In genomic region chr15:84736994-84737346, GRCm38 (mm10) we compare ENCODE assay signal across 28 mouse cellular contexts. TPM values are rescaled to one million over a fixed set of nuclear protein-coding genes. Genes with fewer than 3 reads are reported as not detected.
DNase-seq lines count a peak whose midpoint lies in the region; ATAC-seq and TF ChIP-seq lines count a peak whose summit lies in the region.
"Had no signal": no experiment of that assay in that cellular context is flagged by ENCODE, and none has a peak within 500 bp of the region (broad histone marks: within the 10 kb centered on the region; RNA-seq: fewer than 3 reads in every experiment).

No protein-coding gene starts in this region.

- H3K36me3 ChIP-seq in hindbrain, postnatal 0 days (ENCODE audit: insufficient read depth, low read length): no peaks in the 10 kb centered on the region
- no peaks in the 10 kb centered on the region for H3K36me3 ChIP-seq in hindbrain, embryonic 13.5 days
- no peaks in the 10 kb centered on the region for H3K36me3 ChIP-seq in forebrain, embryonic 15.5 days
- H3K36me3 ChIP-seq in forebrain, postnatal 0 days (ENCODE audit: insufficient read depth): no peaks in the 10 kb centered on the region
- no peaks in the 10 kb centered on the region for H3K36me3 ChIP-seq in neural tube, embryonic 14.5 days (ENCODE audit: control insufficient read depth, insufficient read depth, low read length)
- no peaks in the 10 kb centered on the region for H3K36me3 ChIP-seq in kidney, adult 2 months (ENCODE audit: control insufficient read depth, insufficient read depth, low read length)
- H3K36me3 ChIP-seq: embryonic facial prominence, embryonic 15.5 days; heart, embryonic 12.5 days; kidney, embryonic 15.5 days; liver, embryonic 13.5 days had no signal

- H3K4me2 ChIP-seq in hindbrain, postnatal 0 days (ENCODE audit: low read depth, low read length): no peak overlapping the region
- no peak overlapping the region for H3K4me2 ChIP-seq in hindbrain, embryonic 13.5 days
- peak overlapping the region; percentile 26; the same call in 1 of the 2 replicates for H3K4me2 ChIP-seq in forebrain, embryonic 15.5 days (replicated peaks)
- H3K4me2 ChIP-seq in forebrain, postnatal 0 days (ENCODE audit: low read depth): no peak overlapping the region
- no peak overlapping the region for H3K4me2 ChIP-seq in neural tube, embryonic 14.5 days (ENCODE audit: low read depth, low read length)
- H3K4me2 ChIP-seq: embryonic facial prominence, embryonic 15.5 days; heart, embryonic 12.5 days; kidney, embryonic 15.5 days; liver, embryonic 13.5 days; lung, embryonic 14.5 days had no signal

- WGBS in hindbrain, postnatal 0 days: 23% methylated on average over 2 of the region's 4 CpGs
- whole genome bisulfite sequencing in hindbrain, embryonic 13.5 days: 32% methylated on average over 2 of the region's 4 CpGs
- 31% methylated on average over 2 of the region's 4 CpGs for WGBS in forebrain, embryonic 15.5 days
- 26% methylated on average over 2 of the region's 4 CpGs for WGBS in forebrain, postnatal 0 days
- 29% methylated on average over 2 of the region's 4 CpGs for WGBS in neural tube, embryonic 14.5 days
- WGBS in kidney, adult 2 months: 79% methylated on average over 2 of the region's 4 CpGs

- TF ChIP-seq POLR2A in kidney, adult 2 months (IDR thresholded peaks at IDR 0.05; ENCODE audit: low read depth, low read length): no peak

- no peak overlapping the region for H3K4me3 ChIP-seq in hindbrain, postnatal 0 days (ENCODE audit: low read length)
- no peak overlapping the region for H3K4me3 ChIP-seq in hindbrain, embryonic 13.5 days
- no peak overlapping the region for H3K4me3 ChIP-seq in forebrain, embryonic 15.5 days
- no peak overlapping the region for H3K4me3 ChIP-seq in forebrain, postnatal 0 days (ENCODE audit: low read depth, low read length)
- no peak overlapping the region for H3K4me3 ChIP-seq in neural tube, embryonic 14.5 days (ENCODE audit: low read depth, low read length)
- H3K4me3 ChIP-seq in kidney, adult 2 months (ENCODE audit: insufficient read depth, low read depth, low read length): no peak overlapping the region
- H3K4me3 ChIP-seq: embryonic facial prominence, embryonic 15.5 days; heart, embryonic 12.5 days; kidney, embryonic 15.5 days; liver, embryonic 13.5 days; myocyte had no signal

- peak; percentile 42; the same call in 1 of the 2 replicates for ATAC-seq in hindbrain, postnatal 0 days
- no peak for ATAC-seq in hindbrain, embryonic 13.5 days (ENCODE audit: low FRiP score)
- ATAC-seq in forebrain, embryonic 15.5 days (replicated peaks): no peak
- peak; percentile 40; the same call in 1 of the 2 replicates for ATAC-seq in forebrain, postnatal 0 days
- no peak for ATAC-seq in neural tube, embryonic 14.5 days (ENCODE audit: low read depth)
- ATAC-seq: intestine, postnatal 0 days had no signal

- no peaks in the 10 kb centered on the region for H3K4me1 ChIP-seq in hindbrain, postnatal 0 days (ENCODE audit: insufficient read depth, low read length)
- H3K4me1 ChIP-seq in hindbrain, embryonic 13.5 days (replicated peaks): peaks cover 17% of the 10 kb centered on the region; the same call in 1 of the 2 replicates
- peaks cover 10% of the 10 kb centered on the region; the same call in 1 of the 2 replicates for H3K4me1 ChIP-seq in forebrain, embryonic 15.5 days
- H3K4me1 ChIP-seq in forebrain, postnatal 0 days (ENCODE audit: insufficient read depth): no peaks in the 10 kb centered on the region
- 0 out of 2 replicates have a peak, but pooled peaks cover 9% of the 10 kb centered on the region for H3K4me1 ChIP-seq in neural tube, embryonic 14.5 days (ENCODE audit: control insufficient read depth, insufficient read depth, low read length)
- no peaks in the 10 kb centered on the region for H3K4me1 ChIP-seq in kidney, adult 2 months (ENCODE audit: control insufficient read depth, insufficient read depth, low read length)

- no peaks in the 10 kb centered on the region for H3K27me3 ChIP-seq in hindbrain, postnatal 0 days (ENCODE audit: insufficient read depth, low read length)
- H3K27me3 ChIP-seq in hindbrain, embryonic 13.5 days: no peaks in the 10 kb centered on the region
- H3K27me3 ChIP-seq in forebrain, embryonic 15.5 days: no peaks in the 10 kb centered on the region
- no peaks in the 10 kb centered on the region for H3K27me3 ChIP-seq in forebrain, postnatal 0 days (ENCODE audit: insufficient read depth, low read length)
- no peaks in the 10 kb centered on the region for H3K27me3 ChIP-seq in neural tube, embryonic 14.5 days (ENCODE audit: control insufficient read depth, insufficient read depth, low read length)
- H3K27me3 ChIP-seq in kidney, adult 2 months (replicated peaks; ENCODE audit: control insufficient read depth, insufficient read depth, low read length): no peaks in the 10 kb centered on the region
- H3K27me3 ChIP-seq: embryonic facial prominence, embryonic 15.5 days; heart, embryonic 12.5 days; kidney, embryonic 15.5 days; liver, embryonic 13.5 days had no signal

- no peak overlapping the region for H3K9ac ChIP-seq in hindbrain, postnatal 0 days (replicated peaks; ENCODE audit: low read length)
- no peak overlapping the region for H3K9ac ChIP-seq in hindbrain, embryonic 13.5 days
- no peak overlapping the region for H3K9ac ChIP-seq in forebrain, embryonic 15.5 days (replicated peaks)
- H3K9ac ChIP-seq in forebrain, postnatal 0 days: no peak overlapping the region
- no peak overlapping the region for H3K9ac ChIP-seq in neural tube, embryonic 14.5 days (replicated peaks; ENCODE audit: low read depth, low read length)
- H3K9ac ChIP-seq: embryonic facial prominence, embryonic 15.5 days; heart, embryonic 12.5 days; kidney, embryonic 15.5 days; liver, embryonic 13.5 days; lung, embryonic 14.5 days had no signal

- no peak for DNase-seq in hindbrain, postnatal 0 days (ENCODE audit: low spot score)
- DNase-seq in forebrain, postnatal 0 days: no peak
- DNase-seq in kidney, adult 2 months: no peak
- DNase-seq in lung, postnatal 10 days: no peak
- DNase-seq: adrenal gland, adult 2 months; cerebellum, adult 11 months; cerebellum, adult 9-11 months; gastrocnemius, postnatal 25 days; heart, adult 18-20 months; heart, postnatal 10 days; kidney, postnatal 36 days; layer of hippocampus, postnatal 36 days; liver, embryonic 13.5 days; lung, embryonic 14.5 days; right cerebral cortex, adult 18-20 months; thymus, postnatal 14 days had no signal

- no peak for TF ChIP-seq CTCF in hindbrain, postnatal 0 days (IDR thresholded peaks at IDR 0.05; ENCODE audit: low read depth)
- no peak for TF ChIP-seq CTCF in forebrain, postnatal 0 days (IDR thresholded peaks at IDR 0.05; ENCODE audit: low read depth)
- TF ChIP-seq CTCF in kidney, adult 2 months (conservative IDR thresholded peaks at IDR 0.05; ENCODE audit: insufficient read depth, insufficient read length, low read depth, low read length): no peak

- H3K9me3 ChIP-seq in hindbrain, postnatal 0 days (ENCODE audit: low read length): no peaks in the 10 kb centered on the region
- no peaks in the 10 kb centered on the region for H3K9me3 ChIP-seq in hindbrain, embryonic 13.5 days
- H3K9me3 ChIP-seq in forebrain, embryonic 15.5 days: no peaks in the 10 kb centered on the region
- no peaks in the 10 kb centered on the region for H3K9me3 ChIP-seq in forebrain, postnatal 0 days (ENCODE audit: low read length)
- no peaks in the 10 kb centered on the region for H3K9me3 ChIP-seq in neural tube, embryonic 14.5 days (ENCODE audit: control insufficient read depth, low read length)
- H3K9me3 ChIP-seq: embryonic facial prominence, embryonic 15.5 days; kidney, embryonic 15.5 days; liver, embryonic 13.5 days had no signal

- H3K27ac ChIP-seq in hindbrain, postnatal 0 days: 0 out of 2 replicates have a peak overlapping the region, but pooled peaks have one; percentile 68
- H3K27ac ChIP-seq in hindbrain, embryonic 13.5 days: no peak overlapping the region; the same call in 1 of the 2 replicates
- H3K27ac ChIP-seq in forebrain, embryonic 15.5 days (replicated peaks): peak overlapping the region; percentile 55; the same call in 1 of the 2 replicates
- no peak overlapping the region for H3K27ac ChIP-seq in forebrain, postnatal 0 days (ENCODE audit: low read depth, low read length)
- H3K27ac ChIP-seq in neural tube, embryonic 14.5 days (ENCODE audit: low read depth, low read length): peak overlapping the region; percentile 29; the same call in 1 of the 2 replicates
- H3K27ac ChIP-seq in kidney, adult 2 months (ENCODE audit: insufficient read depth, low read depth, low read length): no peak overlapping the region
- H3K27ac ChIP-seq: embryonic facial prominence, embryonic 15.5 days; kidney, embryonic 15.5 days; liver, embryonic 13.5 days; macrophage had no signal

RNA-seq across cellular contexts. Expression of gene Arhgap8, which starts 17.1 kb away (rescaled TPM):
- total RNA-seq in hindbrain, postnatal 0 days (2014; rRNA removed): 0.26 and 1.0 TPM in 2 replicates
- 0.72 and 0.80 TPM in 2 replicates for polyA plus RNA-seq in hindbrain, postnatal 0 days (2015; fragmentation: Nextera tagmentation; extraction: Ambion mirVana)
- polyA plus RNA-seq in hindbrain, embryonic 13.5 days (2015; fragmentation: Nextera tagmentation; extraction: Ambion mirVana): 1.0 TPM in 2 replicates
- polyA plus RNA-seq in forebrain, embryonic 15.5 days (2015; fragmentation: Nextera tagmentation; extraction: Ambion mirVana): 0.27 and 0.60 TPM in 2 replicates
- total RNA-seq in forebrain, postnatal 0 days (2014; rRNA removed): 0.29 TPM in 1 of 2 replicates, not detected in the other
- polyA plus RNA-seq in forebrain, postnatal 0 days (2015; fragmentation: Nextera tagmentation; extraction: Ambion mirVana): 0.19 and 0.44 TPM in 2 replicates
- polyA plus RNA-seq in neural tube, embryonic 14.5 days (2014; fragmentation: Nextera tagmentation; extraction: Ambion mirVana): 2.5 and 2.8 TPM in 2 replicates
- polyA plus RNA-seq in kidney, adult 2 months (2012; rRNA removed): 4.7 and 5.3 TPM in 2 replicates
- total RNA-seq: common myeloid progenitor, adult 5-6 weeks; MEL had no signal
- polyA plus RNA-seq: C2C12, macrophage, myocyte had no signal

Comparison
In these comparisons a context has a peak if more than half of its experiments do, and no peak if none do; other contexts are left out.
1. ATAC-seq: peak in hindbrain, postnatal 0 days (single experiment) and forebrain, postnatal 0 days (single experiment); none in hindbrain, embryonic 13.5 days (single experiment), forebrain, embryonic 15.5 days (single experiment) and neural tube, embryonic 14.5 days (single experiment).
2. H3K27ac ChIP-seq: peak in hindbrain, postnatal 0 days (single experiment), forebrain, embryonic 15.5 days (single experiment) and neural tube, embryonic 14.5 days (single experiment); none in hindbrain, embryonic 13.5 days (single experiment), forebrain, postnatal 0 days (single experiment) and kidney, adult 2 months (single experiment).